Mouse (Mus musculus) erythroblast, embryonic 14.5 days (primary cell): ENCODE results near the gene Fpgs. TPM values are rescaled to one million over a fixed set of nuclear protein-coding genes. Genes with fewer than 3 reads are reported as not detected.

ENCODE experiments used
- H3K27me3 ChIP-seq: 2 replicates; pipeline ENCODE4 v1.6.1; 2012; ENCODE audit warnings: inconsistent platforms; ENCODE audit not compliant: control insufficient read depth
- H3K36me3 ChIP-seq: 2 replicates; pipeline ENCODE4 v1.6.1; 2012; ENCODE audit warnings: mild to moderate bottlenecking, inconsistent platforms; ENCODE audit not compliant: control insufficient read depth
- H3K4me1 ChIP-seq: 2 replicates; pipeline ENCODE4 v1.6.1; 2012; ENCODE audit warnings: inconsistent platforms; ENCODE audit not compliant: control insufficient read depth
- H3K4me3 ChIP-seq: replicated peaks from 2 replicates; pipeline ENCODE3; 2012; ENCODE audit warnings: moderate library complexity, mild to moderate bottlenecking, inconsistent platforms
- H3K9me3 ChIP-seq: 2 replicates; pipeline ENCODE4 v1.6.1; 2012; ENCODE audit warnings: low read length, inconsistent platforms, mixed read lengths; ENCODE audit not compliant: control insufficient read depth
- GATA1 ChIP-seq: IDR thresholded peaks from 2 replicates; pipeline ENCODE4 v1.6.1; 2012; ENCODE audit warnings: low read length, inconsistent platforms, mixed read lengths
- TAL1 ChIP-seq: IDR thresholded peaks from 3 replicates; pipeline ENCODE4 v1.6.1; 2012; ENCODE audit warnings: low read length, inconsistent platforms, mixed read lengths
- polyA plus RNA-seq: library from polyadenylated mRNA; stranded (reverse); fragments of >175 nt; gene quantifications from 2 replicates; pipeline ENCODE4 v1.2.3, GENCODE M21; 2012

Fpgs gene
- polyA plus RNA-seq, 1 experiment: 1.0 TPM

DNA sequence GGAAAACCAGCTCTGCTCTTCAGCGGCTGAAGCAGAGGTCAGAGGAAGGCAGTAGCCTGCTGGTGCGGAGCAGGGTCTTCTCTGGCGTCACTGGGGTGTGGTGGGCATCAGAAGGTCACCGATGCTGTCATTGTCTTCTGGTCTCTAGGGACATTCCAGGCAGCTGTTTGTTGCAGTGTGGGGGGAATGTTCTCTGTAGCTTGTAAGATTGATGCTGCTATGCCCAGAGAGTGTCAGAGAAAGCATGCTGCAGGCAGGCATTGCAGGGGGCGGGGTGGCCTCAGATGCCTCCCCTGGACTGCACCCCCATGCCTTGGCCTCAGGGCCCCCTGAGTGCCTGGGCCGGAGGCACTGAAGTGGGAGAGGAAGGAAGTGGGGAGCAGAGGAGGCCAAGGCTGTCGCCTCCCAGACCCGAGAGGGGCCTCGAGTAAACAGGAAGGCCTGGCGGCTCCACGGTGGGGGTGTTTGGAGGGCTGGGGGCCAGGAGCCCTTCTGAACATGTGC, 66.1 kb downstream of the Fpgs start:
- Histone ChIP-seq H3K9me3 (no peaks in the 10 kb centered on the region), H3K27me3 (no peaks in the 10 kb centered on the region), H3K4me1 (peaks cover 10% of the 10 kb centered on the region), H3K36me3 (no peaks in the 10 kb centered on the region), H3K4me3 (no peak overlapping the region)
- TF ChIP-seq GATA1 (no peak), TAL1 (no peak)

- Histone ChIP-seq H3K4me1 (peaks cover 10% of the 10 kb centered on the region), H3K36me3 (no peaks in the 10 kb centered on the region), H3K27me3 (no peaks in the 10 kb centered on the region), H3K4me3 (no peak overlapping the region), H3K9me3 (no peaks in the 10 kb centered on the region)
- TF ChIP-seq TAL1: no peak
- no peak for TF ChIP-seq GATA1
Measured at GRCm38 (mm10) chr2:32636617-32637016, 67.3 kb downstream of the Fpgs start.

DNA sequence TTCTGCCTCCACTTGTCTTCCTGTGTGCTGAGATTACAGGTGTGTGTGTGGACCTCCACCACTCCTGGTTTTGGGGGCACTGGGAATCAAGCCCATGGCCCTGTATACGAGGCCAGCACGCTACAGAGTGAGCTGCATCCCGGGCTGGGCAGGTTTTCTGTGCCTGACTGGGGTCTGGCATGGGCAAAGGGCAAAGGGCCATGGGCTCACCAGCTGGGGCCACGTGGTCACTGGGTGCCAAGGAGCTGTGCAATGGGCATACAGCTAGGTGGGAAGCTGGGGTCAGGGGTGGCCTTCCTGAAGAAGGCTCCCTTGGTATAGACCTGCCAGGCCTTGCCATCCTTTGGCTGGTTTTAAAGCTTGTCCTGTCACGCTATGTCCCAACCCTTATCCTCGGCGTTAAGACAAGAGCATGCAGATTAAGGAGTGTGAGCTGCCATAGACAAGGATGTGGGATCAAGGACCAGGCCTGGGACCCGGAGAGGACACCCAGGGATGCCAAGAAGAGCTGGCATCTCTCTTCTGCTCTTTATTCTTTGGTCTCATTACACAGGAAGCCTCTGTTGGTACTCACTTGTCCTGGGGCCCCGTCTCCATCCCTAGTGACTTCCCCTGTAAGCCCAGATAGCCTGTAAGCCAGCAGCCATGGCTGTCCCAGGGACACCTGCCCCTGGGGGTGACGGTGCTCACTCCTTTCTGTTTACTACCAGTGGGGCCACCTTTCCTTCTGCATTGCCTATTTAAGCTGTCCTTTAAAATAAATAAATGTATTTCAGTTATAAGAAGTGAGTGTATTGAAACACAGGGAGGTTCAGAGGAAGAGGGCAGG, 69.5 kb downstream of the Fpgs start:
- H3K4me1 ChIP-seq: peaks cover 5% of the 10 kb centered on the region

GRCm38 (mm10) chr2:32633660-32634059, 70.3 kb downstream of the Fpgs start:
- Histone ChIP-seq H3K4me1 (peaks cover 6% of the 10 kb centered on the region), H3K9me3 (no peaks in the 10 kb centered on the region), H3K36me3 (no peaks in the 10 kb centered on the region), H3K4me3 (no peak overlapping the region), H3K27me3 (no peaks in the 10 kb centered on the region)
- TF ChIP-seq TAL1 (no peak), GATA1 (no peak)

More for the DNA sequence above, 69.5 kb downstream of the Fpgs start:
- Histone ChIP-seq H3K36me3 (no peaks in the 10 kb centered on the region), H3K4me3 (no peak overlapping the region), H3K9me3 (no peaks in the 10 kb centered on the region), H3K27me3 (no peaks in the 10 kb centered on the region)
- TF ChIP-seq GATA1: no peak
- no peak for TF ChIP-seq TAL1

Other genes starting within 250 kb of the Fpgs start
- gene Fam102a, start 168.8 kb downstream of the Fpgs start, polyA plus RNA-seq: 0.03 and 0.06 TPM in 2 replicates
- 1.2 and 1.7 TPM in 2 replicates for gene Dpm2, start 133.3 kb downstream of the Fpgs start, polyA plus RNA-seq
- gene Pip5kl1, start 129.3 kb downstream of the Fpgs start, polyA plus RNA-seq: not detected in 2 replicates
- gene 9430097D07Rik, start 128.5 kb downstream of the Fpgs start, polyA plus RNA-seq: not detected in 2 replicates
- gene St6galnac4, start 117.0 kb downstream of the Fpgs start, polyA plus RNA-seq: 0.21 and 0.30 TPM in 2 replicates
- gene St6galnac6, start 104.4 kb downstream of the Fpgs start, polyA plus RNA-seq: 0.52 and 0.89 TPM in 2 replicates
- 0.08 TPM in 1 of 2 replicates, not detected in the other for gene Ak1, start 82.4 kb downstream of the Fpgs start, polyA plus RNA-seq
- gene Eng, start 57.5 kb downstream of the Fpgs start, polyA plus RNA-seq: 0.60 and 0.69 TPM in 2 replicates
- gene Cdk9, start 8.9 kb upstream of the Fpgs start, polyA plus RNA-seq: 6.1 and 10.2 TPM in 2 replicates
- gene Sh2d3c, start 16.9 kb upstream of the Fpgs start, polyA plus RNA-seq: 0.04 and 0.06 TPM in 2 replicates
- gene 6330409D20Rik, start 36.9 kb upstream of the Fpgs start, polyA plus RNA-seq: not detected in 2 replicates
- gene Tor2a, start 53.1 kb upstream of the Fpgs start, polyA plus RNA-seq: 1.5 and 2.4 TPM in 2 replicates
- 0.02 TPM in 1 of 2 replicates, not detected in the other for gene Ttc16, start 71.5 kb upstream of the Fpgs start, polyA plus RNA-seq
- gene Ptrh1, start 71.6 kb upstream of the Fpgs start, polyA plus RNA-seq: 0.06 TPM in 1 of 2 replicates, not detected in the other
- not detected in 2 replicates for gene Cfap157, start 80.3 kb upstream of the Fpgs start, polyA plus RNA-seq
- gene Stxbp1, start 143.1 kb upstream of the Fpgs start, polyA plus RNA-seq: 0.02 and 0.03 TPM in 2 replicates
- 0.11 and 0.13 TPM in 2 replicates for gene Fam129b, start 172.0 kb upstream of the Fpgs start, polyA plus RNA-seq